Mouse (Mus musculus): ENCODE measurements around the gene Dnajc5g.

GRCm38 (mm10) chr5:31071059-31071458, 35.0 kb upstream of the Dnajc5g start:
- TF ChIP-seq CTCF (IDR thresholded peaks at IDR 0.05; ENCODE audit: extremely low read depth, insufficient read depth, insufficient read length, insufficient replicate concordance) (no peak), POLR2A (IDR thresholded peaks at IDR 0.05; ENCODE audit: low read depth, low read length) (no peak)
